Mouse (Mus musculus) heart, embryonic 11.5 days (tissue): ENCODE measurements around the gene Plcg2. TPM values are rescaled to one million over a fixed set of nuclear protein-coding genes. Genes with fewer than 3 reads are reported as not detected.

Experiments
- ATAC-seq: fragments of 200-750 bp; cut with Nextera tagmentation; replicated peaks from 2 replicates; pipeline ENCODE4 v1.8.0; 2017; ENCODE audit warnings: moderate library complexity; ENCODE audit not compliant: insufficient number of reproducible peaks, low FRiP score, low TSS enrichment
- H3K27ac ChIP-seq: fragments of 300-500 bp; sonication (generic); 2 replicates; pipeline ENCODE4 v1.5.1; 2014; ENCODE audit warnings: mild to moderate bottlenecking, low read depth, low read length
- H3K27me3 ChIP-seq: fragments of 300-500 bp; sonication (generic); 2 replicates; pipeline ENCODE4 v1.6.1; 2014; ENCODE audit warnings: mild to moderate bottlenecking, low read length, mixed read lengths; ENCODE audit not compliant: control insufficient read depth, insufficient read depth
- H3K36me3 ChIP-seq: fragments of 300-500 bp; sonication (generic); 2 replicates; pipeline ENCODE4 v1.6.1; 2014; ENCODE audit warnings: mild to moderate bottlenecking, low read length, moderate library complexity, mixed read lengths; ENCODE audit not compliant: control insufficient read depth, insufficient read depth
- H3K4me1 ChIP-seq: fragments of 300-500 bp; sonication (generic); 2 replicates; pipeline ENCODE4 v1.6.1; 2014; ENCODE audit warnings: low read length; ENCODE audit not compliant: control insufficient read depth, insufficient read depth
- H3K4me2 ChIP-seq: fragments of 300-500 bp; sonication (generic); 2 replicates; pipeline ENCODE4 v1.6.1; 2014; ENCODE audit warnings: mild to moderate bottlenecking, moderate library complexity
- H3K4me3 ChIP-seq: fragments of 300-500 bp; sonication (generic); 2 replicates; pipeline ENCODE4 v1.5.1; 2014; ENCODE audit warnings: low read depth, low read length
- H3K9ac ChIP-seq: fragments of 300-500 bp; sonication (generic); 2 replicates; pipeline ENCODE4 v1.6.1; 2014; ENCODE audit warnings: mild to moderate bottlenecking, low read depth, low read length, moderate library complexity
- H3K9me3 ChIP-seq: fragments of 300-500 bp; sonication (generic); replicated peaks from 2 replicates; pipeline ENCODE4 v1.6.1; 2016; ENCODE audit warnings: low read length; ENCODE audit not compliant: control insufficient read depth
- WGBS: fragments of 180-500 bp; shearing (Covaris S2); extraction: QIAGEN DNeasy Blood & Tissue Kit; methylation state at CpG from one replicate; pipeline ENCODE4 v1.1.7; 2014; ENCODE audit not compliant: insufficient replicate concordance; 5-methylcytosine and 5-hydroxymethylcytosine counted together
- polyA plus RNA-seq: library from polyadenylated mRNA; unstranded; fragments of >200 nt; fragmentation: Nextera tagmentation; extraction: Ambion mirVana; gene quantifications from 2 replicates; pipeline ENCODE4 v1.2.1, GENCODE M21; 2014

Plcg2 gene
- polyA plus RNA-seq, 1 experiment from 2014 or later: 4.7 TPM

- Histone ChIP-seq H3K4me3 (no peak overlapping the region), H3K9ac (no peak overlapping the region), H3K27me3 (no peaks in the 10 kb centered on the region), H3K36me3 (no peaks in the 10 kb centered on the region), H3K9me3 (no peaks in the 10 kb centered on the region), H3K4me2 (no peak overlapping the region), H3K27ac (no peak overlapping the region), H3K4me1 (no peaks in the 10 kb centered on the region)
- 86% methylated on average over 14 of the region's 14 CpGs for WGBS
- no peak for ATAC-seq
These were observed 106.6 kb downstream of the Plcg2 start for GRCm38 (mm10) chr8:117604671-117605070.

DNA sequence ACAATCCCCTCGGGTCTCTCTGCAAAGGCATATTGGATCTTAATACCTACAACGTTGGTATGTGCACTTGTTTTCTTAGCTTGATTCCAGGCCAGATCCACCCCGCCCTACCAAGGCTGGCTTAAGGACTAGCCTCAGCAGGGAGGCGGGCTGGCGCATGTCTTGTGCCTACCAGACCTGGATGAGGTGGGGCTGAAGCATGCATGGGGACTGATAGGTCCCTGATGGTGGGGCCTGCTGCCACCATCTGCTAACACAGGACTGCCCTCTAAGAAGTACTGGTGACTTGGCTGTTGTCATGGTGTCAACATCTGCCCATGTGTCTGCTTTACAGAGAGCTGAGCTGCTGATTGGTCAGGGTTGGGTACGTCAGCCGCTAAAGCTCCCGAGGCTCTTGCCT, 107.1 kb downstream of the Plcg2 start:
- ATAC-seq: no peak
- Histone ChIP-seq H3K4me2 (no peak overlapping the region), H3K36me3 (no peaks in the 10 kb centered on the region), H3K9me3 (no peaks in the 10 kb centered on the region), H3K27ac (no peak overlapping the region), H3K9ac (no peak overlapping the region), H3K4me1 (no peaks in the 10 kb centered on the region), H3K27me3 (no peaks in the 10 kb centered on the region), H3K4me3 (no peak overlapping the region)
- 84% methylated on average over 8 of the region's 8 CpGs for WGBS

GRCm38 (mm10) chr8:117610506-117610905, 112.4 kb downstream of the Plcg2 start:
- Histone ChIP-seq H3K27ac (no peak overlapping the region), H3K4me1 (no peaks in the 10 kb centered on the region), H3K9me3 (no peaks in the 10 kb centered on the region), H3K36me3 (no peaks in the 10 kb centered on the region), H3K9ac (no peak overlapping the region), H3K4me3 (no peak overlapping the region), H3K27me3 (no peaks in the 10 kb centered on the region), H3K4me2 (no peak overlapping the region)
- WGBS: 90% methylated on average over 10 of the region's 10 CpGs
- no peak for ATAC-seq

- no peaks in the 10 kb centered on the region; the same call in 1 of the 2 replicates for H3K36me3 ChIP-seq
- no peaks in the 10 kb centered on the region for H3K9me3 ChIP-seq
- no peak overlapping the region for H3K4me3 ChIP-seq
- H3K9ac ChIP-seq: no peak overlapping the region
- no peak overlapping the region for H3K27ac ChIP-seq
- H3K4me1 ChIP-seq: no peaks in the 10 kb centered on the region
- 80% methylated on average over 12 of the region's 12 CpGs for WGBS
- no peak overlapping the region for H3K4me2 ChIP-seq
- no peaks in the 10 kb centered on the region for H3K27me3 ChIP-seq
- ATAC-seq: no peak
These were observed 114.8 kb downstream of the Plcg2 start for GRCm38 (mm10) chr8:117612861-117613260.

- H3K4me3 ChIP-seq: no peak overlapping the region
- 67% methylated on average over 14 of the region's 14 CpGs for WGBS
- no peak overlapping the region for H3K27ac ChIP-seq
- no peaks in the 10 kb centered on the region for H3K4me1 ChIP-seq
- no peaks in the 10 kb centered on the region; the same call in 1 of the 2 replicates for H3K9me3 ChIP-seq
- no peaks in the 10 kb centered on the region for H3K27me3 ChIP-seq
- ATAC-seq: no peak
- H3K9ac ChIP-seq: no peak overlapping the region
- no peak overlapping the region for H3K4me2 ChIP-seq
- no peaks in the 10 kb centered on the region for H3K36me3 ChIP-seq
These were observed 128.1 kb downstream of the Plcg2 start for GRCm38 (mm10) chr8:117626040-117626838.

DNA sequence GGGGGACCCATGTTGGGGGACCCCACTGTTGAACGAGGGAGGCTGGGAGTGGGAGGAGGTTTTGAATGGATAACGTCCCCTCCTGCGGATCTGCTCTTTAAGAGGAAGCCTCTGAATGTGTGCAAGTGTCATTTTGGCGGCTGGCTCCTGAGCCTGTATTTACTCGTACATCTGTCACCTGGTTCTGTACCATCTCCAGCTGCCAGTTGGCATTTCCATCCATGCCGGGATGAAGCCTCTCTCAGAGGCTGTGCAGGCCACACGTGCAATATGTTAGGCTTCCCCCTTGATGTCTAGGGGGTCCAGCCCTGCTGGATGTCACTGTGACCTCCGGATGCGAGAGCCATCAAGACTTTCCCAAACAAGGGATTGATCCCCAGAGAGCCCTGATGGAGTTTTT, 129.0 kb downstream of the Plcg2 start:
- 64% methylated on average over 9 of the region's 9 CpGs for WGBS
- Histone ChIP-seq H3K9me3 (no peaks in the 10 kb centered on the region; the same call in 1 of the 2 replicates), H3K4me3 (no peak overlapping the region), H3K27ac (no peak overlapping the region), H3K36me3 (no peaks in the 10 kb centered on the region), H3K9ac (no peak overlapping the region), H3K4me2 (no peak overlapping the region), H3K27me3 (no peaks in the 10 kb centered on the region), H3K4me1 (no peaks in the 10 kb centered on the region)
- ATAC-seq: no peak

DNA sequence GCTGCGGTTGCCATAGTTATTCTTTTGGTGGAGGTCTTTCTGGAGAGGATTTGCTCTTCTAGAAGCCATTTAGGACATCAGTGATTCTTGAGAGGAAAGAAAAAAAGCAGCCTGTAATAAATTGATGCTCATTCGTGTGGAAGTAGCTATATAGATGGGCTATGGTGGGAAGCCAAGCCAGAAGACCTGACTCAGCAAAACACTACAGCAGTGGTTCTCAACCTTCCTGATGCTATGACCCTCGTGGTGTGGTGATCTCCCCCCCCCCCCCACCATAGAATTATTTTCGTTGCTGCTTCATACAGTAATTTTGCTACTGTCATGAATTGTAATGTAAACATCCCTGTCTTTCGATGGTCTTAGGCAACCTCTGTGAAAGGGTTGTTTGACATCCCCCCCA, 134.4 kb downstream of the Plcg2 start:
- no peak overlapping the region for H3K9ac ChIP-seq
- no peak overlapping the region for H3K4me3 ChIP-seq
- no peaks in the 10 kb centered on the region for H3K4me1 ChIP-seq
- no peak overlapping the region for H3K4me2 ChIP-seq
- ATAC-seq: no peak
- 81% methylated on average over 5 of the region's 5 CpGs for WGBS
- no peaks in the 10 kb centered on the region for H3K27me3 ChIP-seq
- no peaks in the 10 kb centered on the region for H3K9me3 ChIP-seq
- no peaks in the 10 kb centered on the region for H3K36me3 ChIP-seq
- H3K27ac ChIP-seq: no peak overlapping the region

DNA sequence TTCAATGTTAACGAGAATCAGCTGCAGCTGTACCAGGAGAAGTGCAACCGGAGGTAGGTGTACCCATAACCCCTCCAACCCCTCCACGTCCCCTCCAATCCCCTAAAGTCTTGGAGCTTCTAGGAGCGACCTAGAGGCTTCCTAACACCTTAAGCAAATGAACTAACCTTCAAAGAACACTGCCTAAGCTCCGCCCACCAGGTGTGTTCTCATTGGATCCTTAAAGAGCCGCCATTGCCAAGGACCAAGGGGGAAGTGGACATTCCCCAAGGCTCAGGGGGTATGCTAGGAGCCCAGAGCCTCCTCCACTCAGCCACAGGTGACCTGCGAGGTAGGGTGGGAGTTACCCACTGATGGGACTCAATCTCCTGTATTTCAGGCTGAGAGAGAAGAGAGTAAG, 136.3 kb downstream of the Plcg2 start:
- WGBS: 77% methylated on average over 7 of the region's 7 CpGs
- Histone ChIP-seq H3K4me1 (no peaks in the 10 kb centered on the region), H3K9ac (no peak overlapping the region), H3K27me3 (no peaks in the 10 kb centered on the region), H3K27ac (no peak overlapping the region), H3K4me3 (no peak overlapping the region), H3K9me3 (no peaks in the 10 kb centered on the region), H3K4me2 (no peak overlapping the region), H3K36me3 (no peaks in the 10 kb centered on the region)
- no peak for ATAC-seq

- Histone ChIP-seq H3K4me2 (no peak overlapping the region), H3K9me3 (0 out of 2 replicates have a peak, but pooled peaks cover 2% of the 10 kb centered on the region), H3K9ac (no peak overlapping the region), H3K36me3 (no peaks in the 10 kb centered on the region), H3K27me3 (no peaks in the 10 kb centered on the region), H3K4me1 (no peaks in the 10 kb centered on the region), H3K27ac (no peak overlapping the region), H3K4me3 (no peak overlapping the region)
- ATAC-seq: no peak
- 58% methylated on average over 3 of the region's 3 CpGs for WGBS
These were observed 139.4 kb downstream of the Plcg2 start for GRCm38 (mm10) chr8:117637462-117637861.
